Mouse (Mus musculus) embryo, embryonic 11.5 days (tissue): ENCODE data around the gene Rnf38.

Experiments used
- DNase-seq: peaks from one replicate; pipeline ENCODE4 v3.0.0-alpha.2; 2012; ENCODE audit warnings: low read depth, low spot score

Gene Rnf38

GRCm38 (mm10) chr4:44119410-44120201, 114.0 kb downstream of the Rnf38 start:
- peak; percentile 37 for DNase-seq

DNA sequence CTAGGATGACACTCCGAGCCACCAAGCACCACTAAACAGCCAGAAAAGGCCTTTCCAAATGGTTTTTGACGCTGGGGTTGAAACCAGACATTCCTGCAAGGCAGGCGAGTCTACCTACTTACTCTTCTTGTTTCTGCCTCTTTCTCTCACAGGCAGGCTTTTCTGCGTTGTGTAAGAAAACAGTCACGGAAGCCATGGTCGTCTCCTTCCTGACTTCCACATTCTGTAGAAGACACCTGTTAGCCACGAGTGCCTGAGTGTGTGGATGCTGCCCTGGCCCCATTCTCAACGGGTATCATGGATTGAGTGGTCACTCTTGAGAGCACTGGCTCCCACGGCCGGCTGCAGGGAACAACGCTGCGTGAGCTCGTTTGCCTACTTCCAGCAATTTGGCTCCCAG, 118.5 kb downstream of the Rnf38 start:
- DNase-seq = no peak

GRCm38 (mm10) chr4:44113393-44114138, 120.0 kb downstream of the Rnf38 start:
- DNase-seq = no peak

GRCm38 (mm10) chr4:44112741-44113140, 120.8 kb downstream of the Rnf38 start:
- no peak for DNase-seq

GRCm38 (mm10) chr4:44110771-44111170, 122.8 kb downstream of the Rnf38 start:
- no peak for DNase-seq

DNA sequence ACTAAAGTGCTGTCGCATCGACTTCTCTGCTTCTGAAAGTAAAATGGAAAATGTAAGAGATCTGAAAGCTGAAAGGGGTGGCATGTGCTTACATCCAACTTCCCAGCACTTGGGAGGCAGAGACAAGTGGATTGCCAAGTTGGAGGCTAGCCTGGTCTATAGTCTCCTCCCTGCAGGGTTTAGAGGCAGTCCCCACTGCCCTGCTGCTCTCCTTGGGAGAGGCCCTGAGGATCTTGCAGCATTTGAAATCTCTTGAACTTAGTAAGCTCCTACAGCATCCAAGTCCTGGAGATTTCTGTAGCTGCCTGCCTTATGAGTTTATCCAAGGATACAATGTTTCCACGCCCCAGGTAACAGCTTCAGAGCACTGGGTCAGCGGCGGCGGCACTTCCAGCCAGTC, 125.3 kb downstream of the Rnf38 start:
- no peak for DNase-seq

DNA sequence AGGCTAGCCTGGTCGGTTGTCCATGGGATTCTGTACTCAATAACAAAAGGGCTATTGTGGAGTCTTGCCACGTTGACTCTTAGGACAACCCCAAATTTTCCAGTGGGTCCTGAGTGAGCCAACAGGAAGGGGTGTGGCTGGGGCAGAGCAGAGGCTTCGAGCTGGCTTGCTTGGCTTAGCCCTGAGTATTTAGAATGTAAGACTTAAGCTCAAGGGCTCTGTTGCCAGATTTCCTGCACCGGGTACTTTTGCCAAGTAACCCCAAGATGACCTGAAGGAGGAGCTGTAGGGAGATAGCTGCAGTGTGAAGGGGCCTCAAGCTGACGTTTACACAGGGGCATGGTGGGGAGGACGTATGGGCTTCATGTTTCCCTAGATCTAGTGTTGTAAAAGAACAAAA, 126.2 kb downstream of the Rnf38 start:
- no peak for DNase-seq

- DNase-seq = no peak
Observed at GRCm38 (mm10) chr4:44106297-44106821, 127.2 kb downstream of the Rnf38 start.

DNA sequence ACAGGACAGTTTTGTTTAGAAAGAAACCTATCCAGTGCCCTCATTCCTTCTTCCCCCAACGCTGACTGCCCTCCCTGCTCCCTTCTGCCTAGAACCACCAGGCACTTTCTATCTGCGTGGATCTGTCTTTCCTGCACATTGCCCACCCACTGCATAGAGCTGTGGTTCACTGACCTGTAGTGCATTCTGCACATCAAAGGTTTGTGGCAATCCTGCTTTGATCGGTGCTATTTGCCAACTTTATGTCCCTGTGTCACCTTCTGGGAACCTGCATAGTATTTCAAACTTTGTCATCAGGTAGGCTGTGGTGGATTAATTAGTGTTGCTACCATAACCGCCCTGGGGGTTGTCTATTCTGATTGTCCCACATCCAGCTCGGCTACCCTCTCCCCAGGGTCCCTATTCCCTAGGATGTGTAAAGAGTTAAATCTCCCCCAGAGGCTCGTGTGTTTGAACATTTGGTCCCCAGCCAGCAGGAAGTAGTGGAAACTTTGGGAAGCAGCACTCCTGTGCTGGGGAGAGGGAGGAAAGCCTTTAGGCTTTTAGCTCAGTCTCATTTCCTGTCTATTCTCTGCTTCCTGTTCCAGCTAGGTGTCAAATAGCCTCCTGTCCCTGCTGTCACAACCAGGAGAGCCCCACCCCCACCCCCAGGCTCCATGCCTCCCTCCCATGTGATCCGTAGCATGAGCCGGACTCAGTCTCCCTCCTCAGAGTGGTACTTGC, 129.2 kb downstream of the Rnf38 start:
- no peak for DNase-seq

- no peak for DNase-seq
Observed at GRCm38 (mm10) chr4:44103620-44104019, 130.0 kb downstream of the Rnf38 start.

DNA sequence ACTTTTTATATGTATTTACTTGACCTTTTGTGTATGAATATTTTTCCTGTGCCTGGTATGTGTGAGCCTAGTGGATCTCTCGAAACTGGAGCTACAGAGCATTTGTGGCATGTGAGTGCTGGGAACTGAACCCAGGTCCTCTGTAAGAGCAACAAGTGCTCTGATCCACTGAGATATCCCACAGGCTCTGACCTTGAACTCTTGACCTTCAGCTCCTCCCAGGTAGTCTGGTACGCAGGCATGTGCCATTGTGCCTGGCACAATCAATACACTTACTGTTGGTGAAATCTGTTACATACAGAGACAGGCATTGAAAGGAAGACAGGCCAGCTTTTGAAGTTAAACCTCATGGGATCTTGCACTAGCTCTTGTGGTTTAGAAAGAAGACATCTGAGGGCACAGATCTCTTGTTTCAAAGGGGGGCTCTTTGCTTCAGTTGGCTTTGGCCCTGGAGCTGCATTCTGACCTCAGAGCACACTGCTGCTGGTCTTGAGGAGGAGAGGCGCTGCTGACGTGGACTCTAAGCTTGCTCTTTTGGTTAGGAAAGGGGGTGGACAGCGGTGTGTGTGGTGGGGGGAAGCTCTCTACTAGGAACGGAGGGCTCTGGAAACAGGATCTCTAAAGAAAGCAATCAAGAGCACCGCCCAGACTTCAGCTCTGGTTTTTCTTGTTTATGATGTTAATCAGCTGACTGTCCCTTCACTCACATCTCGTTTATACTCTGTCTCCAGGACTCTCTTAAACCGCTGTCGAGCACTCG, 135.8 kb downstream of the Rnf38 start:
- DNase-seq = no peak

DNA sequence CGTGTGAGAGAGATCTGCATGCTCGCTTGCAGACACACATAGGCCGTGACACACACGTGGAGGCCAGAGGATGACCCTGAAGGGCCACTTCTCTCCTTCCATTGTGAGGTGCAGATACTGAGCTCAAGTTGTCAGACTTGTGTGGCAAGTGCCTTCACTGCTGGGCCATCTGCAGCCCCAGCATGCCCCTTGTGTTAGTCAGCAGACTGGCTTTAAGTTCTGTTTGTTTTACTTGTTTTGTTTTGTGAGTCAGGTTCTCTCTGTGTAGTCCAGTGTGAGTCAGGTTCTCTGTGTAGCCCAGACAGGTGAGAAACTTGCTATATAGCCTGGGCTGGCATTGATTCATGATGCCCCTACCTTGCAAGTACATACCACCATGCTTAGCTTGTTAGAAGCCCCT, 139.1 kb downstream of the Rnf38 start:
- no peak for DNase-seq

DNA sequence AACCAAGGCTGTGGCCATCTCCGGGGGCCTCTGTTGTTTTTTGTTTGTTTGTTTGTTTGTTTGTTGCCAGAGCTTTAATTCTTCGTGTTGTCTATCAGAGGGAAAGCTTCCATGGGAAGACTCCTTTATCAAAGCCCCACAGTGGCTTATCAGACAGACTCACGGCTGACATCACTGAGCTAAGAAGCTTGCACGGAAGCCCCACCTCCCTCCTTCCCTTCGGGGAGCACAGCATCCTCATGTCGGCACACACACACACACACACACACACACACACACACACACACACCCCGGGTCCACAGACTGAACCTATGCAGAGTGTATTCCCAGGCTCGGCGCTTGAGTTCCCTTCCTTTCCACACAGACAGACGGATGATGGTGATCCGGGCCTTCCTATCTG, 141.2 kb downstream of the Rnf38 start:
- no peak for DNase-seq

GRCm38 (mm10) chr4:44085566-44085965, 148.0 kb downstream of the Rnf38 start:
- DNase-seq = no peak

DNA sequence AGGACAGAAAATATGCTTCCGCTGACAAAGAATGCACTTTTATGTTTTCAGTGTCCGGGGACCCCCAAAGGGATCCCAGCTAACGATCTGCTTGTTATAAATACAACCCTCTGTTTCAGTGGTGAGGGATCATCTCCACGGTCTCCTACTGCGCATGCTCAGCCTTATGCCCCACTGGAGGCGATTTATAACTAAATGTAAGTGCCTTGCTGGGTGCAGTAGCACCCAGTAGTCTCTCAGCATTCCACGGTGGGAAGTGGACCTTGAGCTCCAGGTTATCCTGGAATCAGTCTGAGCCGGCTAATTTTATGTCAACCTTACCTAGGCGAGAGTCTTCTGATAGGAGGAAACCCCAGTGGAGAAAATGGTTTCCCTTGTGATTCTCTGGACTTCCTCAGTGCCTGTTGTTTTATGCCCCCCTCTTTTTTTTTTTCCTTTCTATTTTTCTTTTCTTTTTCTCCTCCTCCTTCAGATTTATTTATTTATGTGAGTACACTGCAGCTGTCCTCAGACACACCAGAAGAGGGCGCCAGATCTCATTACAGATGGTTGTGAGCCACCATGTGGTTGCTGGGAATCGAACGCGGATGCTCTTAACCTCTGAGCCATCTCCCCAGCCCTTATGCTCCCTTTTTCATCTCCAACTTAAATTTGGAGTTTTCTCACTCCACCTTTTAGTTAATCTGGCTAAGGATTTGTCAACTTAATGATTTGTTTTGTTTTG, 148.8 kb downstream of the Rnf38 start:
- DNase-seq = no peak

DNA sequence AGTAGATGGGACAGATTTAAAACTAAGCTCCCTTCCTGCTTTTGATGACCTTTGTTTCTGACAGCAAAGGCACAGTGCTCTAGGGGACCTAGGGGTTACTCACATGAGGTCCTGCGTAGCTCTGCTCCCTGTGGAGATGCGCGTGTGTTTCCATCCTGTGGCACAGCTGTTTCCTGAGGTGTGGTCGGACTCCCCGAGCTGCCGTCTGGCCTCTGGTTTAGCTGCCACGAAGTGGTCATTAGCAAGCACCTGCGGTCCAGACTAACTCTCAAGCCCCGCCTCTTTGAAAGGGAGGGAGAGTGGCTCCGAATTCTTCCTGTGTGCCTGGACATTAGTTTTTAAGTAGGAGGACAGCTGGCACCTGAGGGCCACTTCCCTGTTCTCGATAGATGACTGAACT, 149.6 kb downstream of the Rnf38 start, which contains the start of gene Gne:
Gne (minus strand) TSS at position 233 of the 400 bp plus-strand sequence.
- DNase-seq = no peak

GRCm38 (mm10) chr4:44078358-44078933, 155.1 kb downstream of the Rnf38 start:
- DNase-seq = no peak
